Mouse (Mus musculus): Measurements from ENCODE around the gene C9. TPM values are rescaled to one million over a fixed set of nuclear protein-coding genes. Genes with fewer than 3 reads are reported as not detected.

The C9 gene
- polyA plus RNA-seq, 1 experiment from 2014 or later: not detected

GRCm38 (mm10) chr15:6444452-6444851 is 675 bp upstream of the C9 start:
- 89% methylated on average over 2 of the region's 2 CpGs for WGBS

DNA sequence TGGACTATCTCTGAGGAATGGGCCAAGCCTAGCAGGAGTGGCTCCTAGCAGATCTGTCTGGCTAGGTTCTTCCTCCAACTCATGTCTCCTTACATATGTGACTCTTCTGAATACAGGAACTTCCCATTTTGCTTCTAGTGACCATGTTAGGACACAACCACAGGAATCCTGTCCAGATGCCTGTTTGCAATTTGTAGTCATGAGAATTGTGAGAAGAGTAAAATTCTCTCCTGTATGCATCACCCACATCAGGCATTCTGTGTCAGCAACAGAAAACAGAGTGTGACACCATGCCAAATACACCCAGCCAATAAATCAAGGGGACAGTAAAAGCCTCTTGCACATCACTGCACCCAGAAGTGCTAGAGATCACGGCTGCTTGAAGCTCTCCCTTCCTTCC is 1.1 kb downstream of the C9 start:
- H3K36me3 ChIP-seq (replicated peaks; ENCODE audit: control insufficient read depth, insufficient read depth, low read depth, low read length): no peaks in the 10 kb centered on the region
- 80% methylated on average over 1 of the region's 1 CpGs for WGBS
- DNase-seq (ENCODE audit: low spot score) (no peak), ATAC-seq (replicated peaks; ENCODE audit: insufficient number of reproducible peaks, low FRiP score, low TSS enrichment, low read depth) (no peak)
- no peaks in the 10 kb centered on the region for H3K9me3 ChIP-seq (replicated peaks; ENCODE audit: control insufficient read depth, low read length)
- H3K9ac ChIP-seq (replicated peaks; ENCODE audit: low read length): no peak overlapping the region
- H3K4me1 ChIP-seq (ENCODE audit: control insufficient read depth, insufficient read depth, low read length): no peaks in the 10 kb centered on the region
- no peak overlapping the region for H3K4me2 ChIP-seq (ENCODE audit: low read depth, low read length)
- no peaks in the 10 kb centered on the region for H3K27me3 ChIP-seq (ENCODE audit: control insufficient read depth, insufficient read depth, low read length)
- H3K4me3 ChIP-seq (ENCODE audit: low read depth, low read length): no peak overlapping the region
- H3K27ac ChIP-seq (replicated peaks; ENCODE audit: low read depth, low read length): no peak overlapping the region

More at GRCm38 (mm10) chr15:6444452-6444851, 675 bp upstream of the C9 start:
- ATAC-seq (replicated peaks; ENCODE audit: insufficient number of reproducible peaks, low FRiP score, low TSS enrichment, low read depth) (no peak), DNase-seq (ENCODE audit: low spot score) (no peak)
- no peaks in the 10 kb centered on the region for H3K27me3 ChIP-seq (ENCODE audit: control insufficient read depth, insufficient read depth, low read length)
- no peaks in the 10 kb centered on the region for H3K36me3 ChIP-seq (replicated peaks; ENCODE audit: control insufficient read depth, insufficient read depth, low read depth, low read length)
- H3K4me1 ChIP-seq (ENCODE audit: control insufficient read depth, insufficient read depth, low read length): no peaks in the 10 kb centered on the region
- H3K9ac ChIP-seq (replicated peaks; ENCODE audit: low read length): no peak overlapping the region
- H3K4me3 ChIP-seq (ENCODE audit: low read depth, low read length): no peak overlapping the region
- no peak overlapping the region for H3K27ac ChIP-seq (replicated peaks; ENCODE audit: low read depth, low read length)
- H3K9me3 ChIP-seq (replicated peaks; ENCODE audit: control insufficient read depth, low read length): no peaks in the 10 kb centered on the region
- H3K4me2 ChIP-seq (ENCODE audit: low read depth, low read length): no peak overlapping the region

DNA sequence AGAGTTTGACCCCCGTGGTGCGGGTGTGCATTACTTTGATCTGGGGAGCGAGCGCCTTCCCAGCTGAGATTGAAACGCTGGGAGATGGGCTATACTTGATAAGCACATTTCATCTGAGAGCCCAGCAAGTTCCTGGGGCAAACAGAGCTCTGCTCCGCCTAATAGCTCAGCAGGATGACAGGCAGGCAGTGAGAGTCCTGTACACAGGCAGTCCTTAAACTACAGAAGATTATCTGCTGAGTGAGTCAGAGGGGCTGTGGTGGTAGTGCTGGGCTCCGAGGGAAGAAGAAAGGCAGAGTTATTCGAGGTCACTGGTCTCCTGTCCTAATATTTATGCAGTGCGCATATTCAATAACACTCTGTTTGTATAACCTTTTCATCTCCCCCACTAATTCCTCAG is 3.8 kb downstream of the C9 start:
- Histone ChIP-seq H3K4me2 (ENCODE audit: low read depth, low read length) (no peak overlapping the region), H3K9me3 (replicated peaks; ENCODE audit: control insufficient read depth, low read length) (no peaks in the 10 kb centered on the region), H3K27me3 (ENCODE audit: control insufficient read depth, insufficient read depth, low read length) (no peaks in the 10 kb centered on the region), H3K4me3 (ENCODE audit: low read depth, low read length) (no peak overlapping the region), H3K36me3 (replicated peaks; ENCODE audit: control insufficient read depth, insufficient read depth, low read depth, low read length) (no peaks in the 10 kb centered on the region), H3K4me1 (ENCODE audit: control insufficient read depth, insufficient read depth, low read length) (no peaks in the 10 kb centered on the region), H3K9ac (replicated peaks; ENCODE audit: low read length) (no peak overlapping the region), H3K27ac (replicated peaks; ENCODE audit: low read depth, low read length) (no peak overlapping the region)
- DNase-seq (ENCODE audit: low spot score) (peak; percentile 29), ATAC-seq (replicated peaks; ENCODE audit: insufficient number of reproducible peaks, low FRiP score, low TSS enrichment, low read depth) (no peak)
- 33% methylated on average over 9 of the region's 9 CpGs for WGBS

DNA sequence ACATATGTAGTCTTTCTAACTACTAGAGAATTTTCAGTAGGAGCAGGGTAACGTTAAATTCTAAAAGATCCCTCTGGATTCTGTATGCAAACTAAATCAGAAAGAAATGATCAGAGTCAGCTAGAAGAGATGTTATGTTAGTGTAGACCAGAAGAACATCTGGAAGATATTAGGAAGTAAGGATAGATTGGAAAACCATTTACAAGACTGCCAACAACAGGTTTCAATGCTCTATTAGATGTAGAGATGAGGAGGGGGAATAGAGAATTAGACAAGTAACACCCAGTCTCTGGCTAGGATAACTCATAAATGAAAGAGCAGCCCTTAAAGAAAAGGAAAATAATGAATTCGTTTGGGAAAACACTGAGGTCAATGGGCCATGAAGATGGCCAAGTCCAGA is 9.3 kb downstream of the C9 start:
- no peaks in the 10 kb centered on the region for H3K4me1 ChIP-seq (ENCODE audit: control insufficient read depth, insufficient read depth, low read length)
- DNase-seq (ENCODE audit: low spot score) (no peak), ATAC-seq (replicated peaks; ENCODE audit: insufficient number of reproducible peaks, low FRiP score, low TSS enrichment, low read depth) (no peak)
- H3K36me3 ChIP-seq (replicated peaks; ENCODE audit: control insufficient read depth, insufficient read depth, low read depth, low read length): no peaks in the 10 kb centered on the region
- H3K27me3 ChIP-seq (ENCODE audit: control insufficient read depth, insufficient read depth, low read length): no peaks in the 10 kb centered on the region
- WGBS: 36% methylated on average over 2 of the region's 2 CpGs
- H3K27ac ChIP-seq (replicated peaks; ENCODE audit: low read depth, low read length): no peak overlapping the region
- no peaks in the 10 kb centered on the region for H3K9me3 ChIP-seq (replicated peaks; ENCODE audit: control insufficient read depth, low read length)
- no peak overlapping the region for H3K4me2 ChIP-seq (ENCODE audit: low read depth, low read length)
- H3K9ac ChIP-seq (replicated peaks; ENCODE audit: low read length): no peak overlapping the region
- no peak overlapping the region for H3K4me3 ChIP-seq (ENCODE audit: low read depth, low read length)

DNA sequence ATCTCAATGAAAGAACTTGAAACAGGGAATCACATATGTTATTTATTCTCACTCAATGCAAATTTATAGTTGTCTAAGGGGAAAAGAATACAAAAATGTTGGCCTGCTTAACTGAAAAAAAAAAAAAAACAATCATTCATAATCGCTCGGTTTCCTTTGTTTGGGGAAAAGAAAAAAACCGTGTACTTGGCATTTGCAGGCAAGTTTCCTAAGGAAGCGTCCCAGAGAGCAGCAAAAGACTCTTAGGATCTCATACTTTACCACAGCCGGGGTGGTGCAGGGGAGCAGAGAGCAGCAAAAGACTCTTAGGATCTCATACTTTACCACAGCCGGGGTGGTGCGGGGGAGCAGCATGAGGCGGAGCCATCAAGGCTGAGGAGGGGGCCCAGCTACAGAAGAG is 16.3 kb downstream of the C9 start:
- 76% methylated on average over 8 of the region's 8 CpGs for WGBS
- H3K27me3 ChIP-seq (ENCODE audit: control insufficient read depth, insufficient read depth, low read length): no peaks in the 10 kb centered on the region

GRCm38 (mm10) chr15:6463361-6463923 is 18.3 kb downstream of the C9 start:
- Histone ChIP-seq H3K4me1 (ENCODE audit: control insufficient read depth, insufficient read depth, low read length) (no peaks in the 10 kb centered on the region), H3K9ac (replicated peaks; ENCODE audit: low read length) (no peak overlapping the region), H3K27me3 (ENCODE audit: control insufficient read depth, insufficient read depth, low read length) (no peaks in the 10 kb centered on the region), H3K36me3 (replicated peaks; ENCODE audit: control insufficient read depth, insufficient read depth, low read depth, low read length) (no peaks in the 10 kb centered on the region), H3K4me2 (ENCODE audit: low read depth, low read length) (no peak overlapping the region), H3K27ac (replicated peaks; ENCODE audit: low read depth, low read length) (no peak overlapping the region), H3K9me3 (replicated peaks; ENCODE audit: control insufficient read depth, low read length) (no peaks in the 10 kb centered on the region), H3K4me3 (ENCODE audit: low read depth, low read length) (no peak overlapping the region)
- DNase-seq (ENCODE audit: low spot score): peak; percentile 44
- no peak for ATAC-seq (replicated peaks; ENCODE audit: insufficient number of reproducible peaks, low FRiP score, low TSS enrichment, low read depth)
- 69% methylated on average over 3 of the region's 3 CpGs for WGBS

More for the DNA sequence above, 16.3 kb downstream of the C9 start:
- H3K4me1 ChIP-seq (ENCODE audit: control insufficient read depth, insufficient read depth, low read length): no peaks in the 10 kb centered on the region
- H3K9ac ChIP-seq (replicated peaks; ENCODE audit: low read length): no peak overlapping the region
- ATAC-seq (replicated peaks; ENCODE audit: insufficient number of reproducible peaks, low FRiP score, low TSS enrichment, low read depth): no peak
- H3K4me2 ChIP-seq (ENCODE audit: low read depth, low read length): no peak overlapping the region
- H3K27ac ChIP-seq (replicated peaks; ENCODE audit: low read depth, low read length): no peak overlapping the region
- H3K9me3 ChIP-seq (replicated peaks; ENCODE audit: control insufficient read depth, low read length): no peaks in the 10 kb centered on the region
- H3K36me3 ChIP-seq (replicated peaks; ENCODE audit: control insufficient read depth, insufficient read depth, low read depth, low read length): no peaks in the 10 kb centered on the region
- no peak for DNase-seq (ENCODE audit: low spot score)
- no peak overlapping the region for H3K4me3 ChIP-seq (ENCODE audit: low read depth, low read length)

GRCm38 (mm10) chr15:6466995-6467394 is 21.9 kb downstream of the C9 start:
- Histone ChIP-seq H3K4me2 (ENCODE audit: low read depth, low read length) (no peak overlapping the region), H3K27ac (replicated peaks; ENCODE audit: low read depth, low read length) (no peak overlapping the region), H3K9ac (replicated peaks; ENCODE audit: low read length) (no peak overlapping the region), H3K9me3 (replicated peaks; ENCODE audit: control insufficient read depth, low read length) (no peaks in the 10 kb centered on the region), H3K27me3 (ENCODE audit: control insufficient read depth, insufficient read depth, low read length) (no peaks in the 10 kb centered on the region), H3K4me3 (ENCODE audit: low read depth, low read length) (no peak overlapping the region), H3K36me3 (replicated peaks; ENCODE audit: control insufficient read depth, insufficient read depth, low read depth, low read length) (no peaks in the 10 kb centered on the region), H3K4me1 (ENCODE audit: control insufficient read depth, insufficient read depth, low read length) (no peaks in the 10 kb centered on the region)
- WGBS: 39% methylated on average over 10 of the region's 10 CpGs
- DNase-seq (ENCODE audit: low spot score): peak; percentile 60
- ATAC-seq (replicated peaks; ENCODE audit: insufficient number of reproducible peaks, low FRiP score, low TSS enrichment, low read depth): no peak

GRCm38 (mm10) chr15:6468845-6469244 is 23.7 kb downstream of the C9 start:
- Histone ChIP-seq H3K4me3 (ENCODE audit: low read depth, low read length) (no peak overlapping the region), H3K4me1 (ENCODE audit: control insufficient read depth, insufficient read depth, low read length) (no peaks in the 10 kb centered on the region), H3K27ac (replicated peaks; ENCODE audit: low read depth, low read length) (no peak overlapping the region), H3K4me2 (ENCODE audit: low read depth, low read length) (no peak overlapping the region), H3K27me3 (ENCODE audit: control insufficient read depth, insufficient read depth, low read length) (no peaks in the 10 kb centered on the region), H3K9ac (replicated peaks; ENCODE audit: low read length) (no peak overlapping the region), H3K9me3 (replicated peaks; ENCODE audit: control insufficient read depth, low read length) (no peaks in the 10 kb centered on the region), H3K36me3 (replicated peaks; ENCODE audit: control insufficient read depth, insufficient read depth, low read depth, low read length) (no peaks in the 10 kb centered on the region)
- ATAC-seq (replicated peaks; ENCODE audit: insufficient number of reproducible peaks, low FRiP score, low TSS enrichment, low read depth): no peak
- 90% methylated on average over 1 of the region's 1 CpGs for WGBS
- DNase-seq (ENCODE audit: low spot score): no peak
